8 mouse cellular contexts compared by ENCODE assay signal in the genomic region with DNA sequence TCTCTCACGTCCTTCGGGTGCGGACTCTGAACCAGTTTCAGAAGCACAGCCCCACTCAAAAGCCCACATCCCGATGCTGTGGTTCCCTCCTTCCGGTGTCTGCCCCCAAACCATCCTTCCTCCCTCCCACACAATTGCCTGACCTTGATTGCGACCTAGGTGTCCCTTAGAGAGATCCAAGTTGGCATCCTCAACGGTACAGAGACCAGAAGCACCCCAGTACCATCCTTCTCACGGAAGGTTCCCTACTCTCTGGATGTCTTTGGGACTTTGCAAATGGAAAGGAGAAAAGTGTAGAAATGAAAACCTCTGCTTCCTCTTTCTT. TPM values are rescaled to one million over a fixed set of nuclear protein-coding genes. Genes with fewer than 3 reads are reported as not detected.
DNase-seq lines count a peak whose midpoint lies in the region; ATAC-seq and TF ChIP-seq lines count a peak whose summit lies in the region.

No protein-coding gene starts in this region.

- no peaks in the 10 kb centered on the region for H3K9me3 ChIP-seq in kidney, embryonic 16.5 days (ENCODE audit: low read length)
- no peaks in the 10 kb centered on the region for H3K9me3 ChIP-seq in embryonic facial prominence, embryonic 10.5 days
- H3K9me3 ChIP-seq in hindbrain, postnatal 0 days (ENCODE audit: low read length): no peaks in the 10 kb centered on the region
- H3K9me3 ChIP-seq in midbrain, embryonic 14.5 days (ENCODE audit: control insufficient read depth, low read length): no peaks in the 10 kb centered on the region

- peak overlapping the region; percentile 44; the same call in 1 of the 2 replicates for H3K27ac ChIP-seq in kidney, embryonic 16.5 days (ENCODE audit: low read length)
- peak overlapping the region; percentile 81 for H3K27ac ChIP-seq in embryonic facial prominence, embryonic 10.5 days (replicated peaks)
- H3K27ac ChIP-seq in hindbrain, postnatal 0 days: no peak overlapping the region
- no peak overlapping the region for H3K27ac ChIP-seq in midbrain, embryonic 14.5 days (replicated peaks; ENCODE audit: low read depth, low read length)

- peak overlapping the region; percentile 51 for H3K4me2 ChIP-seq in kidney, embryonic 16.5 days (replicated peaks; ENCODE audit: low read depth, low read length)
- peak overlapping the region; percentile 42 for H3K4me2 ChIP-seq in hindbrain, postnatal 0 days (ENCODE audit: low read depth, low read length)
- H3K4me2 ChIP-seq in midbrain, embryonic 14.5 days (ENCODE audit: low read length): peak overlapping the region; percentile 51

- H3K4me1 ChIP-seq in kidney, embryonic 16.5 days (ENCODE audit: insufficient read depth, low read length): no peaks in the 10 kb centered on the region
- peaks cover 16% of the 10 kb centered on the region for H3K4me1 ChIP-seq in embryonic facial prominence, embryonic 10.5 days
- H3K4me1 ChIP-seq in hindbrain, postnatal 0 days (ENCODE audit: insufficient read depth, low read length): 0 out of 2 replicates have a peak, but pooled peaks cover 3% of the 10 kb centered on the region
- H3K4me1 ChIP-seq in midbrain, embryonic 14.5 days (ENCODE audit: control insufficient read depth, insufficient read depth, low read length): no peaks in the 10 kb centered on the region

- H3K27me3 ChIP-seq in kidney, embryonic 16.5 days (ENCODE audit: insufficient read depth, low read length): no peaks in the 10 kb centered on the region
- H3K27me3 ChIP-seq in embryonic facial prominence, embryonic 10.5 days (replicated peaks; ENCODE audit: low read depth, poor library complexity, severe bottlenecking): peaks cover 5% of the 10 kb centered on the region; the same call in 1 of the 2 replicates
- H3K27me3 ChIP-seq in hindbrain, postnatal 0 days (ENCODE audit: insufficient read depth, low read length): no peaks in the 10 kb centered on the region
- H3K27me3 ChIP-seq in midbrain, embryonic 14.5 days (ENCODE audit: control insufficient read depth, insufficient read depth, low read length): no peaks in the 10 kb centered on the region

- WGBS in kidney, embryonic 16.5 days: 42% methylated on average over 8 of the region's 8 CpGs
- WGBS in embryonic facial prominence, embryonic 10.5 days: 53% methylated on average over 8 of the region's 8 CpGs
- 51% methylated on average over 8 of the region's 8 CpGs for WGBS in hindbrain, postnatal 0 days
- WGBS in midbrain, embryonic 14.5 days: 47% methylated on average over 8 of the region's 8 CpGs

- H3K4me3 ChIP-seq in kidney, embryonic 16.5 days (ENCODE audit: low read length): peak overlapping the region; percentile 40
- H3K4me3 ChIP-seq in embryonic facial prominence, embryonic 10.5 days: peak overlapping the region; percentile 49
- peak overlapping the region; percentile 5; the same call in 1 of the 2 replicates for H3K4me3 ChIP-seq in hindbrain, postnatal 0 days (ENCODE audit: low read length)
- H3K4me3 ChIP-seq in midbrain, embryonic 14.5 days (replicated peaks; ENCODE audit: low read depth, low read length): peak overlapping the region; percentile 31

- H3K36me3 ChIP-seq in kidney, embryonic 16.5 days (ENCODE audit: insufficient read depth, low read length): no peaks in the 10 kb centered on the region
- H3K36me3 ChIP-seq in embryonic facial prominence, embryonic 10.5 days (replicated peaks): no peaks in the 10 kb centered on the region
- H3K36me3 ChIP-seq in hindbrain, postnatal 0 days (ENCODE audit: insufficient read depth, low read length): no peaks in the 10 kb centered on the region
- no peaks in the 10 kb centered on the region for H3K36me3 ChIP-seq in midbrain, embryonic 14.5 days (ENCODE audit: control insufficient read depth, insufficient read depth, low read length)

- TF ChIP-seq CTCF in hindbrain, postnatal 0 days (IDR thresholded peaks at IDR 0.05; ENCODE audit: low read depth): no peak

- no peak for ATAC-seq in kidney, embryonic 16.5 days (ENCODE audit: low FRiP score, low TSS enrichment)
- ATAC-seq in hindbrain, postnatal 0 days: no peak
- no peak for ATAC-seq in midbrain, embryonic 14.5 days (ENCODE audit: low FRiP score, low TSS enrichment)

- H3K9ac ChIP-seq in kidney, embryonic 16.5 days (replicated peaks; ENCODE audit: low read length): peak overlapping the region; percentile 53
- no peak overlapping the region for H3K9ac ChIP-seq in hindbrain, postnatal 0 days (replicated peaks; ENCODE audit: low read length)
- H3K9ac ChIP-seq in midbrain, embryonic 14.5 days (replicated peaks; ENCODE audit: low read length): 0 out of 2 replicates have a peak overlapping the region, but pooled peaks have one; percentile 14

- no peak for DNase-seq in kidney, adult 18-20 months
- no peak for DNase-seq in embryonic facial prominence, embryonic 10.5 days (ENCODE audit: low spot score)
- DNase-seq in hindbrain, postnatal 0 days (ENCODE audit: low spot score): no peak
- no peak for DNase-seq in midbrain, embryonic 14.5 days
- DNase-seq in retina, embryonic 14.5 days (ENCODE audit: low spot score): no peak
- no peak for DNase-seq in adrenal gland, postnatal 25 days
- no peak for DNase-seq in adrenal gland, postnatal 4 days (ENCODE audit: low spot score in 2 of 2)

RNA-seq across cellular contexts. Expression of gene Sit1, which starts 5.0 kb away (rescaled TPM):
- polyA plus RNA-seq in kidney, embryonic 16.5 days (2015; fragmentation: Nextera tagmentation; extraction: Ambion mirVana): not detected in 2 replicates
- not detected in 2 replicates for polyA plus RNA-seq in embryonic facial prominence, embryonic 10.5 days (2016; fragmentation: Nextera tagmentation; extraction: Ambion mirVana)
- total RNA-seq in hindbrain, postnatal 0 days (2014; rRNA removed): 0.90 TPM in 1 of 2 replicates, not detected in the other
- polyA plus RNA-seq in hindbrain, postnatal 0 days (2015; fragmentation: Nextera tagmentation; extraction: Ambion mirVana): not detected in 2 replicates
- not detected in 2 replicates for polyA plus RNA-seq in midbrain, embryonic 14.5 days (2014; fragmentation: Nextera tagmentation; extraction: Ambion mirVana)
- total RNA-seq in adrenal gland, postnatal 25 days (2021): 0.24 TPM in 1 of 2 replicates, not detected in the other
- total RNA-seq in adrenal gland, postnatal 4 days (2021): not detected

RNA-seq across cellular contexts. Expression of gene Ccdc107, which starts 14.2 kb away (rescaled TPM):
- polyA plus RNA-seq in kidney, embryonic 16.5 days (2015; fragmentation: Nextera tagmentation; extraction: Ambion mirVana): 73.5 and 89.4 TPM in 2 replicates
- 45.2 and 46.6 TPM in 2 replicates for polyA plus RNA-seq in embryonic facial prominence, embryonic 10.5 days (2016; fragmentation: Nextera tagmentation; extraction: Ambion mirVana)
- 36.6 and 89.9 TPM in 2 replicates for total RNA-seq in hindbrain, postnatal 0 days (2014; rRNA removed)
- 104 and 108 TPM in 2 replicates for polyA plus RNA-seq in hindbrain, postnatal 0 days (2015; fragmentation: Nextera tagmentation; extraction: Ambion mirVana)
- 68.1 and 80.6 TPM in 2 replicates for polyA plus RNA-seq in midbrain, embryonic 14.5 days (2014; fragmentation: Nextera tagmentation; extraction: Ambion mirVana)
- total RNA-seq in adrenal gland, postnatal 25 days (2021): 54.6 and 58.2 TPM in 2 replicates
- total RNA-seq in adrenal gland, postnatal 4 days (2021): 10 to 100 TPM; 44.3 TPM

RNA-seq across cellular contexts. Expression of gene Arhgef39, which starts 21.0 kb away (rescaled TPM):
- polyA plus RNA-seq in kidney, embryonic 16.5 days (2015; fragmentation: Nextera tagmentation; extraction: Ambion mirVana): 45.3 and 47.7 TPM in 2 replicates
- 44.1 and 48.2 TPM in 2 replicates for polyA plus RNA-seq in embryonic facial prominence, embryonic 10.5 days (2016; fragmentation: Nextera tagmentation; extraction: Ambion mirVana)
- 6.9 and 20.6 TPM in 2 replicates for total RNA-seq in hindbrain, postnatal 0 days (2014; rRNA removed)
- 4.5 and 8.0 TPM in 2 replicates for polyA plus RNA-seq in hindbrain, postnatal 0 days (2015; fragmentation: Nextera tagmentation; extraction: Ambion mirVana)
- 5.0 and 6.0 TPM in 2 replicates for polyA plus RNA-seq in midbrain, embryonic 14.5 days (2014; fragmentation: Nextera tagmentation; extraction: Ambion mirVana)
- total RNA-seq in adrenal gland, postnatal 25 days (2021): 4.6 and 7.4 TPM in 2 replicates
- 10 to 100 TPM; 11.3 to 15.0 TPM for total RNA-seq in adrenal gland, postnatal 4 days (2021)

RNA-seq across cellular contexts. Expression of gene Cd72, which starts 24.1 kb away (rescaled TPM):
- polyA plus RNA-seq in kidney, embryonic 16.5 days (2015; fragmentation: Nextera tagmentation; extraction: Ambion mirVana): 3.3 and 4.1 TPM in 2 replicates
- 2.3 TPM in 2 replicates for polyA plus RNA-seq in embryonic facial prominence, embryonic 10.5 days (2016; fragmentation: Nextera tagmentation; extraction: Ambion mirVana)
- total RNA-seq in hindbrain, postnatal 0 days (2014; rRNA removed): not detected in 2 replicates
- polyA plus RNA-seq in hindbrain, postnatal 0 days (2015; fragmentation: Nextera tagmentation; extraction: Ambion mirVana): 4.4 and 4.7 TPM in 2 replicates
- 7.9 and 12.9 TPM in 2 replicates for polyA plus RNA-seq in midbrain, embryonic 14.5 days (2014; fragmentation: Nextera tagmentation; extraction: Ambion mirVana)
- 2.9 TPM in 1 of 2 replicates, not detected in the other for total RNA-seq in adrenal gland, postnatal 25 days (2021)
- 1 to 10 TPM in 1 of 2 experiments, under 1 TPM in 1; 0.95 to 2.1 TPM for total RNA-seq in adrenal gland, postnatal 4 days (2021)

RNA-seq across cellular contexts. Expression of gene Car9, which starts 28.3 kb away (rescaled TPM):
- 1.5 and 2.7 TPM in 2 replicates for polyA plus RNA-seq in kidney, embryonic 16.5 days (2015; fragmentation: Nextera tagmentation; extraction: Ambion mirVana)
- 0.96 and 1.0 TPM in 2 replicates for polyA plus RNA-seq in embryonic facial prominence, embryonic 10.5 days (2016; fragmentation: Nextera tagmentation; extraction: Ambion mirVana)
- 0.26 TPM in 1 of 2 replicates, not detected in the other for total RNA-seq in hindbrain, postnatal 0 days (2014; rRNA removed)
- 0.50 and 1.1 TPM in 2 replicates for polyA plus RNA-seq in hindbrain, postnatal 0 days (2015; fragmentation: Nextera tagmentation; extraction: Ambion mirVana)
- 0.30 TPM in 1 of 2 replicates, not detected in the other for polyA plus RNA-seq in midbrain, embryonic 14.5 days (2014; fragmentation: Nextera tagmentation; extraction: Ambion mirVana)
- 0.61 TPM in 1 of 2 replicates, not detected in the other for total RNA-seq in adrenal gland, postnatal 25 days (2021)
- 1 to 10 TPM; 1.4 to 1.5 TPM for total RNA-seq in adrenal gland, postnatal 4 days (2021)

Comparison
In these comparisons a context has a peak if more than half of its experiments do, and no peak if none do; other contexts are left out.
1. H3K27ac ChIP-seq: peak in kidney, embryonic 16.5 days (single experiment) and embryonic facial prominence, embryonic 10.5 days (single experiment); none in hindbrain, postnatal 0 days (single experiment) and midbrain, embryonic 14.5 days (single experiment).
2. Peak in every context shown above with its lines, with median percentiles within 50 percentile points of each other: H3K4me2 ChIP-seq and H3K4me3 ChIP-seq.